Mouse (Mus musculus) frontal cortex, adult (tissue): ENCODE measurements around the gene Mef2d.

ENCODE experiments used
- ATAC-seq: cut with Nextera tagmentation; 2 replicates; pipeline ENCODE4 v1.9.2; 2017; ENCODE audit warnings: mild to moderate bottlenecking, moderate library complexity, mixed read lengths; ENCODE audit not compliant: low TSS enrichment

Mef2d gene

GRCm38 (mm10) chr3:88181374-88181773 is 39.2 kb downstream of the Mef2d start:
- peak; percentile 28; the same call in 1 of the 2 replicates for ATAC-seq

DNA sequence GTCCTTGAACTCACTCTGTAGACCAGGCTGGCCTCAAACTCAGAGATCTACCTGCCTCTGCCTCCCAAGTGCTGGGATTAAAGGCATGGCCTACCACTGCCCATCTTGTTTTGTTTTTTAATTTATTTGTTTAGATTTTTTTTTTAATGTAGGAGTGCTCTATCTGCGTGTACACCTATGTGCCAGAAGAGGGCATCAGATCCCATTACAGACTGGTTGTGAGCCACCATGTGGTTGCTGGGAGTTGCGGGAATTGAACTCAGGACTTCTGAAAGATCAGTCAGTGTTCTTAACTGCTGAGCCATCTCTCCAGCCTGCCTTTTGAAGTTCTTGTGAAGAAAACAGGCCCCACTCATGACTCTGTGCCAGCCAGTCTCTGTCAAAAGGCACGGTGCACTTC is 44.3 kb downstream of the Mef2d start:
- no peak for ATAC-seq

DNA sequence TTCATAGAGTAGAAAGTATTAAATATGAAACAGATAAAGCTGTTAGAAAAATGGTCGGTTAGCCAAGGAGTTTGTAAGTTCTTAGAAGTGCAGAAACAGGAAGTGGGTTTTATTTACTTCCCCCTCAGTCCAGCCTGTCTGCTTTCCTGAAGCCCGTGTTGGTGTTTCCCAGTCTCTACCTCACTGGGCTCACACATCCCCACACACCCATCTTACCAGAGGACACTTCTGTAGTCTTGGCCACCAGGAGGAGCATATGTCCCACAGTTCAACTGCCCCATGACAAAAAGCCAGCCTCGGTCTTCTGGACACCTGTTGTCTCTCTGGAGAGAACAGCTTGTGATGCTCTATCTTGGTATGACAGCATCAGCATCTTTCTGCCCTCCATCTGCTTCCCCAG is 49.0 kb downstream of the Mef2d start:
- ATAC-seq: no peak

- ATAC-seq: peak; percentile 76
These were observed 49.8 kb downstream of the Mef2d start for GRCm38 (mm10) chr3:88191820-88192616.

DNA sequence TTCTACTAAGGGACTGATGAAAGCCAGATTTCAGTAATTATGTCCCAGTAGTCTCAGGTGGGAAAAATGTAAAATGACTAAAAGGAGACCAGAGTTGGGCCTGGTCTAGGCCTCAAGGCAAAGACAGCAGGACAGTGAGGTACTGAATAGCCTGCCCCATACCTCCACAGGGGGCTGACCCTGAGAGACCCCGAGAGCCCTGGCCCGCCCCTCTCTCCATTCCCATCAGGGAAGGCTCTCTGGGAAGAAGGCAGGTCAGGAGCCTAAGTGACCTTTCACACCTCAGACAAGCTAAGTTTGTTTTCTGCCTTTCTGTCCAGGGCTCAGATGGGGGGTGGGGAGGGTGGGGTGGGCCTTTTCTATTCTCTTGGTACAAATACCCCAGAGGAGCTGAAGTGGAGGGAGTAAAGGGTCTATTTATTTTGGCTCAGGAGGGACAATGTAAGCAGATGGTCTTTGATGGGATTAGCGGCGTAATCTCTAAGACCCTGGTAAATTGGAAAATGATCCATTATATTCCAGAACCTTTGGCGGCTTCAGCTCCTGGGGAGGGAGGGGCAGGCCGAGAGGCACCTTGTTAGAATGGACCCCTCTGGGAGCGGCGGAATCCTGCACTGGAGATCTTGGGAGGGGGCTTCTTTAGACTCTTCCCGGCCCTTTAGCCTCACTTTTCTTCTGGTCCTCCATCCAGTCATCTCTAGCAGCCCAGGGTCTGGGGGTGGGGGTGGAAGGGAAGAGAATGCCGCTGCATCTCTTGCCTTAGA is 55.8 kb downstream of the Mef2d start:
- no peak for ATAC-seq

DNA sequence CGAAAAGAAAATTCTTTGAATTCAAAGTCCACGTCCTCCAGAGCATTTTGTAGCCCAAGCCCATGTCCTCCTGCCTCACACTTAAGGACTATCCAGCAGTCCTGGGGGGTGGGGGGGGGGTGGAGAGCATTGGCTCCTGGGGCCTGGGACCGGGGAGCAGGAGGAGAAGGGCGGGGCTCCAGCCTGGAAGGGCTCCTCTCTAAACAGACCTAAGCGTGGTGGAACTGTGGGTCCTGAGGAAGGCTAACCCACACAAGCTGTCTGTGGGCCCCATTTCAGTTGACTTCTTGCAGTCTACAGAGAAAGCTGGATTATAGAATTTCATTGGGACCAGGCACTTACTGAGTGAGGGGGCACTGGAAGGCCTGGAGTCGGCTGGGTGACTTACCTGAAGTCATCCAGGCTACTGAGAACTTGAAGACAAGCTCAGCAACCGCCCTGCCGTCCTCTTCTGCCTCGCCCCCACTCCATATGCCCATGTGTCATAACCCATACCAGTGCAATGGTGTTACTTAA is 56.4 kb downstream of the Mef2d start:
- no peak for ATAC-seq

- no peak for ATAC-seq
These were observed 57.5 kb downstream of the Mef2d start for GRCm38 (mm10) chr3:88199541-88200110.

DNA sequence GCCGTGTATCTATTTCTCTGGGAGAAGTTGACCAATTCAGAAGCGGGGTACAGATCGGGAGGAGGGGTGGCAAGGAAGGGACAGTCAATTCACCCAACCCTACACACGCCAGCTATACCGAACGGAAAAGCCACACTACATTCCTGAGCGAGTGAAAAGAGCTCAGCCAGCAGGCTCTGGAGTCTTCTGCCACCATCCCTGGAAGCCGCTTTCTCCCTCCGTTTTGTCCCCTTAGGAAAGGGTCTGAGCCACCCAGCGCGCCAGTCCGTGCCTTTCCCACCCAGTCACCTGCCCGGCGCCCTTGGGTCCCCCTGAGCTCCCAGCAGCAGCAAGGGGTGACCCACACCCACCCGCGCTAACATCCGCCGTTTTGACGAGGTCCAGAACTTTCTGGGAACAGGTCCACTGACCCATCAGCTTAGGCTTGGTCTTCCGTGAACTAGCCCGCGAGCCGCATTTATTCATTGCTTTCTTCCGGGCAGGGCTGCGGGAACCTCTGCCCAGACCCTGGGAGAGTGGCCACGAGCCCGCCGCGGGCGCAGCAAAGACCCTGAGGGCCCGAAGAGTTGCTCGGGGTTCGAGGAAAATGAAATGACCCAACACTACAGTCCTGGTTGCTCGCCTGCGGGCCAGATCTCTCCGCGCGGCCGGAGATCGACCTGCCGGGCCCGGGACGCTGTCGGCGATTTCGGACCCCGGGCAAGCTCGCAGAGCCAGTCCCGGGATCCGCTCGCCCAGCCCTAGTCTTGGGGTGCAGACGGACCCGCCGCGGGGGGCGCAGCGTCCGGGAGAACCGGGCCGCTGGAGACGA is 58.2 kb downstream of the Mef2d start:
- ATAC-seq: peak; percentile 7; the same call in 1 of the 2 replicates

DNA sequence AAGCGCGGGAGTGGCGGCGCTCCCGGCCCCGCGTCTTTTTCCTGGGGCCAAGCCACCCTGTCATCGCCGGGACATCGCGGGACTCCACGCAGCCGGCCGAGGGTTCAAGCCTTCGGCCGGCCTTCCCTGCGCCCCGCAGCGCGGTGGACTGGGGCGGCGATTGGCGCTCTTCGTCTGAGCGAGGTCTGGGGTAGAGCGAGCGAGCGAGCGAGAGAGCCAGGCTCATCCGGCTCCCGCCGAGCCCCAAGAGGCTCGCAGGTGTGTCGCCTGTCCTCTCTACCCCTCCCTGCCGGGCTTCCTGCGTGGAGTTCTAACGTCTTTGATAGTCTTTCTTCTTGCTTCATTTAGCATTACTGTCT is 58.8 kb downstream of the Mef2d start:
- no peak for ATAC-seq

DNA sequence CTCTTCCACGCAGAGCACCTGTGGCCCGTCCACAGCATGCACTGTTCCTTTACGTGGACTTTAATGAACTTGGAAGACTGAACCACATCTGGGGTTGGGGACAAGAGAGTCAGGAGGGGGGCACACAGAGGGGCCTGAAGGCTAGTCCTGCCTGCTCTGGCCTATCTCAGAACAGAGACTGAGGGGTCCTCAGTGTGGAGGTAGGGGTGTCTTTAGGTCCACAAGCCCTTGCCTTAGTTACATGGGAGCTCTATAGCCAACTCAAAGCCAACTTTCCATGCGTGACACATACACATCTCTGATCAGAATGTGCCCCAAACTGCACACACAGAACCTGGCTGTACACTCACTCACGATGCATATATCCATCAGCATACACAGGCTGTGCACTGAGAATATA is 59.5 kb downstream of the Mef2d start:
- no peak for ATAC-seq

DNA sequence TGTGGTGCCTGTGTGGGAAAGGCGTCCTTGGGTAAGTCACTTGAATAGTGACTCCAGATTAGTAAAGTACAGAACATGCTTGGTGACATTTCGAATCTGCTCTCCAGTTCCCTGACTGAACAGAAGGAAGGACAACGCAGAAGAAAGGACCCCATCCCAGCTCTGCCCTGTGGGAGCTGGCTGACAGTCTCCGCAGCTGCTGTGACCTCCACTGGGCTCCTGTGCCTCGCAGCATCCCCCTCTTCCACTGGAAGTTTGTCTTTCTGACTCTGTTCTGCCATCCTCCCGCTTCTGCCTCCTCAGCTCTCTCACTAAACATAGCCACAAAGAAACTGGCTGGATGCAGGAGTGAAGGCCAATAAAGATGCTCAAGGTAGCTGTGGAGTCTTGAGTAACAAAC is 60.8 kb downstream of the Mef2d start:
- ATAC-seq: no peak

GRCm38 (mm10) chr3:88203456-88203855 is 61.3 kb downstream of the Mef2d start:
- no peak for ATAC-seq

DNA sequence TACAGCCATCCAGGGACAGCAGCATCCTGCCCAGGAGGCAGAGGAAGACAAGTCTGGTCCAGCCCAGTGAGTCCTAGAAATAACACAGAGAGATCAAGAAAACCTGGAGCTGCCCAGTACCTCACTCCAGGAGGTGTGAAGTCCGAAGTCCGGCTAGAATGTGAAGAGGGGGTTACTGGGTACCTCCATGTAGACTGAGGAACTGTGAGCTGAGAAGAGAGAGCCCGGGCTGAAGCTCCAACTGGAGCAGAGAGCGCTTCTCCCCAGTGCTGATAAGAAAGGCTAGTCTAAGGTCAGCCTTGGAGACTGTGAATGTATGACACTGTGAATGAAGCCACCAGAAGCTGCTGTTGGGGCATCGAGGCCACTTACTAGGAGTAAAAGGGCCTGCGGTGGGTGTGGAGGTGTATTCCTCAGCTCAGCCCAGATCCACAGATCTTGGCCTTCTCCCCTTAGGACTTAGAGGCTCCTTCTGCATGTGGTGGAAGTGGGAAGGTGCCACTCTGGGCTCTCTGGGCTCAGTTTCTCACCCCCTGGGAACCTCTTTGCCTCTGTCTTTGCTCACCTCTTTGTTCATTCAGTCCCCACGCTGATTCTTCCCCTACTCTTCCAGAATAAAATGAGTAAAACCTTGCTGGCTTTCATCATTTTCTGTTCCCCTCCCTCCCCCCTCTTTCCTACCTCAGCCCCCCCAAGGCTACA is 62.0 kb downstream of the Mef2d start:
- no peak for ATAC-seq

DNA sequence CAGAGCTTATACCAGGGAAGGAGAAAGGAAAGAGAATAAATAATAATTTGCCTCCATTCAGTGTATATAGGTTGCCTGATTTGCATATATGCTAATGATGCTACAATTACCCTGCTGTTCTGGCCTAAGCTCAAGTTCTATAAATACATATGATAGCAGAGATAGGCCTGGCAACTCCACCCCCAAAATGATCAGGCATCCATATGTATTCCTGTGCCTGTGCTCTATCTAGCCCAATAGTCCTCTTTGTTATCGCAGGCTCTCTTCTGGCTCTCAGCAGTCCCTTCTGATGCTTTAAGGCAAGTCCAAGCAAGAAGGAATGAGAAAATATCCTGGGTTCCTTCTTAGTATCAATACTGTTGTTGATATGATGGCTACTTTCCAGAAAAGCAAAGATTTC is 62.6 kb downstream of the Mef2d start:
- ATAC-seq: peak; percentile 6; the same call in 1 of the 2 replicates

DNA sequence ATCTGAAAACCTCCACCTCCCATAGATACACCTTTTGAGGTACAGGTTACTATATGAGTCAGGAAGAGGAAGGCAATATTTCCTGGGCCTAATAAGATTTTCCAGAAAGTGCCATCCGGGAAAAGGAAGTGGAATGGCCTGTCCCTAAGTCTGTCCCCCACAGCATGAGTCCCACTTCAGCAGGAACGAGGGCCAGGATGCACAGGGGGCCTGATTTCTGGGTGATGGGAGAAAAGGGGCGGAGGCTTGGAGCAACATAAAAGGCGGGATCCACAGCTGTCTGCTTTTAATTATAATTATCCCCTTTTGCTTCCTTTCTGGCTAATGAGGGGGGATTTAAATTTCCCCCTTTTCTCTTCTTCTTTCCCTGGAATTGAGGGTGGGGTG is 63.0 kb downstream of the Mef2d start:
- no peak for ATAC-seq

DNA sequence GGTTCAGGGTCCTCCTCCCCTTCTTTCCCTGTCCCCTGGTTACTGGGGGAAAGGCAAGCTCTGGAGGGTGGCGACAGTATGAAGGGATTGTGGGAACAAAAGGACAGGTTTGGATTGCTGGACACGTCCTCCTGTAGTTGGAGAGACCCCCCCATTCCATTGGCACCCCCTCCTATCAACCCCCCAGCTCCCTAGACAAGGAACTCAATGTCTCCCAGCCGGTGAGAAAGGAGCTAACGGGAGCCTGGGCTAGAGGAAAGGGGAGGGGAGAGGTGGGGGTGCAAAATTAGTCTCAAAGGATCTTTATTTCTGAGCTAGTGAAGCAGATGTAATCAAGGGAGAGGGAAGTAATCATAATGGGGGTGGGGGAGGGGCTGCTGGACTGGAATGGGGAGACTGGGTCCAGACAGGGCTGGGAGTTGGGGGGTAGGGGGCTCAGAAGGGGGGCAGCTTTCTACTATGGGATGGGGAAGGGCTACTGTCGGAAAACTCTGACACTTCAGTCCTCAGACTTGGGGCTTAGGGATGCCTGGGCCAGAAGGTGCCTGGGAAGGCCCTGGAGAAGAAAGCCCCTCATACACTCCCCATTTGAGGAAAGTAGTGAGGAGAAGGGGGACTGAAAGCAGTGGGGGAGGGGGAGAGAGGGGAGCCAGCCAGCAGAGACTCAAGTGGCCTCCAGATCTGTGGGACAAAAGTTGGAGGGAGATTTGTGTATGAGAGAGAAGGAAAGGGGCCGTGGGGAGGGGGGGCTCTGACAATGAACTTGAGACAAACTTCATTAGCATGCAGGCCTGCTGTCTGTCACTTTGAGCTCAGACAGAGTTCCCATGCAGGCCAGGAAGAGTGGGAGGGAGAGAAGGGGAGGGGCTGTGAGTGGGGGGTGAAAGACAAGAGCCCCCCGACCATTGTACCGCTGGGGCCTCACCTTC is 63.7 kb downstream of the Mef2d start:
- no peak for ATAC-seq

- no peak for ATAC-seq
These were observed 64.3 kb downstream of the Mef2d start for GRCm38 (mm10) chr3:88206500-88206899.

- peak; percentile 50 for ATAC-seq
These were observed 64.8 kb downstream of the Mef2d start for GRCm38 (mm10) chr3:88206901-88207371.

DNA sequence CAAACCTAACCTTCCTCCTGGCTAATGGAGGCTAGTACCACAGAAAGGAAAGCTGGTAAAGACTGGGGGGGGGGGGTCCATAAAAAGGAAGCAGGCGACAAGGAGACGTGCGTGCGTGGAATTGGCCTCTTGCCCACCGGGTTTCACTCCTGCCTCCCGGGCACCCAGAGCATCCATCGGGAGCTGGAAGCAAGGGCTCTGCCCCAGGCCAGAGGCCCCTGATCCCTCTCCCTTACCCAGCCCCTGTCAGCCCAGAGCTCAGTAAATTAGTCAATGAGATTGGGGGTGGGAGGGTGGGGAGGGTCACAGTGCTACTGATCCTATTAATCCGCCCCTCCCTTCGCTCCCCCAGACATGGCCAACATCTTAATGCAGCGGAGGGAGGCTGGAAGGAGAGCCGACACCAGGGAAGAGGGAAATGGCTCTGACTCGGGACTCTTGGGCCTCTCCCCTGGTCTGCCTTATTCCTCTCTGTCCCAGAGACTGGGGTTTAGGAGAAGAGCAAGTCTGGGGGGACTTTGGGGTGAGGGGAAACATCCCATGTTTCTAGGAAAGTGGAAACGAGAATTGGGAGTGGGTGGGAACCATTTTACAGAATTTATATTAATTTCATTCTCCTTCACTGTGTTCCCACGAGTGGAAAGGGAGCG is 65.4 kb downstream of the Mef2d start:
- no peak for ATAC-seq
